Mouse (Mus musculus) urinary bladder, postnatal 14 days (tissue): ENCODE results near the gene Mbnl2.

Source experiments
- DNase-seq: peaks from one replicate; pipeline ENCODE4 v3.0.0; 2021; ENCODE audit warnings: low spot score

The Mbnl2 gene

DNA sequence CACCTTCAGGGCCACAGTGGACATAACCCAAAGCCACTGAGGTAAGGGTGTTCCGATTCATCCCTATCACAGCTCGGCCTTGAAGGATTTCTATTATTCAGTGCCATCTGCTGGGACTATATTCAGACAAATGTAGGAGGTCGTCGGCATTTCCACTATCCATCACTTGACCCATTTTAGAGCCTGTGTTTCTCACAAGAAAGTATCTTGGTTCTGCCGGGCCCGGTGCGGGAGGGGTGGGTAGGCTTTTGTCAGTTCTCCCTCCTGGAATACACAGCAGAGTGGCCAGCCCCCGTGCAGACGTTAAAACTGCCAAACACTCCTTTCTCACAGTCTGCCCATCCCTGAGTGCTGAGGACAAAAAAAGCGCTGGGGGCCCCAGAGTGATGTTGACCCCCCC is 134.4 kb downstream of the Mbnl2 start:
- DNase-seq: no peak

DNA sequence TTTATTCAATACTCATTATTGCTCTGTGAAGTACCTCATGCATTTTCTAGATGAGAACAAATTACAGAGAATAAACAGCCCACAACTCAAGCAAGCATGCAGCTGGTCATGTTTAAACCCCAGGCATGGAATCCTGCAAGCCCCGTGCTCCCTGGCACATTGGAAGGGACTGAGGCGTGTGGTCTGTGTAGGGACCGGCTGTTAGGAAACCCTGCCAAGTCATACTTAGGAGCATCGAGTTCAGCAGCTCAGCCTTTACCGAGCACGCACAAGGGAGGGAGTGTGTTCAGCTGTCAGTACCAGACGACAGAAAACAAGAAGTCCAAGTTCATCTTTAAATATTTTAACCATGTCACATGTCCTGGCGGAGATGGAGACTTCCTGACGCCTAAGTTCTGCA is 141.4 kb downstream of the Mbnl2 start:
- DNase-seq: no peak

DNA sequence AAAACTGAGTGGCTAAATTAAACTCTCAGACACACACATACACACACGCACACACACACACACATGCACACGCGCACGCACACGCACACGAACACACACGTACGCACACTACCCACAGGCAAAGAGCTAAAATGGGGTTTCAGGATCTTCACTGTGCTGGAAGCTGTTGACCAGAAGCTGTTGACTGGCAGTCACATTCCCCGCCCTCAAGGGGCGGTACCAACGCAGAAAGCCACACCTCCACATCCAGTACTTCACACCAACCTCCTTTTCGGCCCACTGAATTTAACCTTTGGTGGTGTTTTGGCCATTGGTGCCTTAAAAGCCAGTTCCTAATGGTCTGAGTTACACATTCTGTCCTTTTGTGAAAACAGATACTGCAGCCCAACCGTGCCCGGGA is 143.5 kb downstream of the Mbnl2 start:
- no peak for DNase-seq

DNA sequence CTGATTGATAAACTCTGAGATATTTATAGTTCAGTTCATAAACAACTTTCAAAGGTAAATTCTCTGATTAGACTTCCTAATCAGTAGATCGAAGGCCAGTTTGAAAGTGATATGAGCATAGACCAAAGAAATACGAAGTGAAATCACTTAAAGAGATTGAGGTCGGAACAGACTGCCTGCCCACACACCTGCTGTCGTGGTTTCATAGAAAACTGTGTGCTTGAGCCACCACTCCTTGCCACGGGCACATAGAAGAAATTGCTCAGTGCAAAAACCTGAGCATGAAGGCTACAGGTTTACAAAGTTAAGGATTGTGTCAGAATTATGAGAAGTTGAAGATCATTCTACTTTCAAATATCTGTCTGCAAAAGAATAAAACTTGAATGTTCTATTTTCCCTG is 153.0 kb downstream of the Mbnl2 start:
- DNase-seq: no peak

DNA sequence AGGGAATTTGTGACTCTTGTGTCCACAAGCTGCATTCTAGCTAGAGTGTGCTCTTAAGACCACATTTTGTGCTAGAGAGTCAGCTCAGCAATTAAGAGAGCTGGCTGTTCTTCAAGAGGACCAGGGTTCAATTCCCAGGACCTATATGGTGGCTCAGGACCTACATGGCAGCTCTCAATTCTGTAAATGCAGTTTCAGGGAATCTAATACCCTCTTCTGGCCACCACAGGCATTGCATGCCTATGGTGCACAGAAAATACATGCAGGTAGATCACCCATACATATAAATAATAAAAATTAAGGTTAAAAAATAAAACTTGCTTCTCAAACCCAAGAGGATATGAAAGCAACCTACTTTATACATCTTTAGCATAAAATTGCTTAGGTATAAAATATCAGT is 157.3 kb downstream of the Mbnl2 start:
- DNase-seq: no peak

DNA sequence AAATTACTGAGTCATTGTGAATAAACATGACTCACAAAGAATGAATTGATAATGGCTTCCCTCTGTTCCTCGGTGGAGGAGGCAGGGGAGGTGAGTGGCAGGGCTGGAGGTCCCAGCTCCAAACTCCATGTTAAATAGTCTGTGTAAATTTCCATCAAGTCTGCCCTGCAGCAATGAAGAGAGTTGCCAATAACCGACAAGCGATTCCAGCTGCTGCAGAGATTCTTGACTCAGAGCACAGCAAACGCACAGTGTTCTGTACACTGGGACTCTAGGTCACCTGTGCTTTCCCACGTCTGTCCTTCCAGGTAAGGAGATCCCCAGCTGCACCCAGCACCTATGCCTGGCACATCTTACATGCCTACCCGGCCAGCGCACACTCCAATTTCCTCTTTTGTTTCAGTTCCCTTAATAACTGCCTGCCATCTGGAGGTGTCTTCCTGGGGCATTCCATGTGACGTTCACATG is 158.5 kb downstream of the Mbnl2 start:
- DNase-seq: no peak

DNA sequence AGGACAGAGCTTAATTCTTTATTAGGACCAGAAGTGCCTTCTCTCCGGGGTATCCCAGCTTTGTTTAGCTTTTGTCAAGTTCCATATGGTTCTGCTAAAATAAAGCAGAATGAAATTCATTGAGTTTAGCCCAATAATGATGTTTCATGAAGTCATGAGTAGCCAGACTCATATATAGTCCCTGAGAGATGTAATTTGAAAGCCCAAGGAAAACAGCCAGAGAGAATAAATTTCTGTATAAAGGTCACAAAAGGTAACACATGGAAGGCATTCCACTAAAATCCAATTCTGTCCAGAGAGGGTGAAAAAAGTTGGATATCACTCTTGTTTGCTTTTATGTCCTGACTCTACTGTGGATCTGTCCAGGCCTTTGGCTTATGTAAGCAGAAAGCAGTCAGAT is 159.4 kb downstream of the Mbnl2 start:
- DNase-seq: no peak

DNA sequence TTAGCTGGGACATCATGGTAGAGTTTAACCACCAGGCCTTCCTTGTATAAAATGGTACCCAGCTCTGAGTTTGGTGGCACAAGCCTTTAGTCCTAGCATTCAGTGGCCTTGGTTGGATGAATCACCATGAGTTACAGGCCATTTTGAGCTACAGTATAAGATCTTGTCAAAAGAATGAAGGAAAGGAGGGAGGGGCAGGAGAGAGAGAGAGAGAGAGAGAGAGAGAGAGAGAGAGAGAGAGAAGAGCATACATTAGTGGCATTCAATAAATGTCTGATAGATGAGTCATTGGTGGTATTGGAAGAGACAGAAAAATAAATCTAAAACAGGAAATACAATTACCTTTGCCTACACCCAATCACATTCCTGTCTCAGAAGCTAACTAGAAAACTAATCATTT is 165.2 kb downstream of the Mbnl2 start:
- DNase-seq: no peak

DNA sequence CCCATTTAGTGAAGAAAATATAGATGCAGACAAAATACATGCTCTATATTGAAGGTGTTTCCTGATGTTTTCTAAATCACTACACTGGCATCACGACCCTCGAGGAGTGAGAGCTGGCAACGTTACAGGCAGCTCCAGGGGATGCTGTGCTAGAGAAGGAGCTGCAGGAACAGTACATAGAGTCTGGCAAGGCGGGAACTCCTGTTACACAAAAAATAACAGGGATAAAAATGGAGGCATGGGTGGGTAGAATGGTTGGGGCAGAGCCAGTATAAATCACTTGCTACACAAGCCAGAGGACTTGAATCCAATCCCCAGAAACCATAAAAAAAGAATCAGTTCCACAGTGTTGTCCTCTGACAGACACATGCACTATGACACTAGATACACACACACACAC is 165.8 kb downstream of the Mbnl2 start:
- DNase-seq: no peak

DNA sequence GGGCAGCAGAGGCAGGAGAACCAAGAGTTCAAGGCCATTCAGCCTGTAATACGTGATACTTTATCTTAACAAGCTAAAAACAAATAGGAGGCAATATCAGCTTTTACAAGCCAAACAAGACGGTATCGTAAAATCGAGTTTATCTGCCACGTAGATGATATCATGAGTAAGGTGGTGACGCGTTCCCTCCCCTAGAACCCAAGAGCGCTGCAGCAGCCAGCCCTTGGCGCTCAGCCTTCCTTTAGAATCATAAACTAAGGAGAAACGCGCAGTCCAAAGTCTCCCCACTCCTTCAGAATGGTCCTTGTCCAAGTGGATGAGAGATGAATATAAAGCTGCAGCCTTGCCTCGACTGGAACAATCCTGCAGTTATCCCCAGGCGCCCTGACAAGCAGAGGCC is 166.4 kb downstream of the Mbnl2 start:
- no peak for DNase-seq

DNA sequence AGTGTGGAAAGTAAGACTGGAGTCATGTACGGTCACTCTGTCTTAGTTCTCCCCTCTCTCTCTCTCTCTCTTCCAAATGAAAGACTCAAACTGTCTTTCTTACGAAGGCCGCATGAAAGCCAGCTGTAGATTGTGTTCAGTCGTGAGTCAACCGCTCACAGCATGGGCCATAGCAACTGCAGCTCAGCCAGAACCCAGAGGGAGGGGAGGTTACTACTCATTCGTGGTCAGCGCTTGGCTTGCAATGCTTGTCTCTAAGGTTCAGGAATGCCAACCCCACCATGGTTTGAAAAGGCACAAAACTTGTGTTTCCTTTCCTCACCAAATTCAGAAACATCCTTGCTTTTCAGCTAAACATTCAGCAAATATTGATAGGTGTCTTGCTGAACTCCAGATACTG is 178.8 kb downstream of the Mbnl2 start:
- DNase-seq: no peak

DNA sequence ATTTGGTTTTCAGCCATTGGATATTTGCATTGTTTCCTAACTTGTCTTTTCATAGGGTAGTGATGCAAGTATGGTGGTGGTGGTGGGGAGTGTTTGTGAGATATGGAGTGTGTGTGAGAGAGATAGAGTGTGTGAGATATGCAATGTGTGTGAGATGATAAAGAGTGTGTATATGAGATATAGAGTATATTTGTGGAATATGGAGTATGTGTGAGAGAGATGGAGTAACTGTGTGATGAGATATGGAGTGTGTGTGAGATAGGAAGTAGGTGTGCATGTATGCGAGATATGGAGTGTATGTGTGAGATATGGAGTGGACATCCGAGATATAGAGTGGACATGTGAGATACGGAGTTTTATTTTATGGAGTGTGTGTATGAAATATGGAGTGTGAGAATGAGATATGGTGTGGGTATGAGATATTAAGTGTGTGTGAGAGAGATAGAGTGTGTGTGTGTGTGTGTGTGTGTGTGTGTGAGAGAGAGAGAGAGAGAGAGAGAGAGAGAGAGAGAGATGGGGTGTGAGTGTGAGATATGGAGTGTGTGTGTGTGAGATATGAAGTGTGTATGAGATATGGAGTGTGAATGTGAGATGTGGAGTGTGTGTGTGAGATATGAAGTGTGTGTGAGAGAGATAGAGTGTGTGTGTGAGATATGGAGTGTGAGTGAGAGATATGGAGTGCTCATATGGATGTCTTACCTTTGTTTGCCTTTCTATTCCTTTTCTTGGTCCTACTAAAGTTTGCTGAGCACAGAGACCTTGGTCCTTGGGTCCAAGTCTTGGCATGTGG is 188.7 kb downstream of the Mbnl2 start:
- DNase-seq: no peak

DNA sequence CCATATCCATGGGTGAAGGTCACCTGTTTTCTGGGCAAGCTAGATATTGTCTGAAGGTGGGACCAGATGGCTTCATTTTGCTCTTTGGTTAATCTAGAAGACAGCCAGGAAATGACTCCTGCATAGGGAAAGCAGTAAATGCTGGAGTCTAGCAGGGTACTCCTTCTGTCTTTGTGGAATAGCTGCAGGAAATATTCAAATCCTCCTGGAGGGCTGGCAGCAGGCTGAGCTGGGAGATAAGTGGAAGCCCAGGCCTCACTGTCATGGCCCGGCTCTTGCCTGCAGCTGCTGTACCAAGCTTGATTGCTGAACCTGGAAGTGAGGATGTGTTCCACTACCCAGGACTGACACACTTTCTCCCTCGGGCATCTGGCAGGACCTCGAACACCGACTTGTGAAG is 191.3 kb downstream of the Mbnl2 start:
- DNase-seq: no peak

DNA sequence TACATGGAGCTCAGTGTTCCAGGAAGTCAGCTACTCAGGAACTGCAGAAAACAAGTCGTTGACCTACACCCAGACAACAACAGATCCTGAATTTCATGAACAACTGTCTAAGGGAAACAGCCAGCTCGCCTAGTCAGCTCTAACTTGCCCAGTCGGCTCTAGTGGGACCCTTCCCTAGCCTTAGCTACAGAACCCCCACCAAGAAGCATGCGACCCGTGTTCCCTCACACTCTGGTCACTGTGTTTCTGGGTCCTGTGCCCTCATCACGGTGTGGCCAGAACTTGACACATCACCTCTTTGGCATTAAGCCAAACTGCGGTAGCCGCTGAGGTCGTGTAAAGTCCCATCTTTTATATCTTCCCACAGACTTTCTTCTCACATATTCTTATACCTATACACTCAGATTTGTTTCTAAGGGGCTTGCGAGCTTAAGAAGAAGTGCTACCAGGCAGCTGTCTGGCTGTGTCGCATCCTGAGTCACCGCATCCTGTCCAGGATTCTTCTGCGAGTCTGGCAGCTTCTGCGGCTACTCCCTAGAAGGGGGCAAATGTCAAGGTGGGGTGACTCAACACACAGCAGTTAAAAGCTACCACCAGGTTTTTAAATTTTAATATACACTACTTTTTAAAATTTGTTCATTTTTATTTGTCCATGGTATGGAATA is 193.8 kb downstream of the Mbnl2 start:
- DNase-seq: no peak

DNA sequence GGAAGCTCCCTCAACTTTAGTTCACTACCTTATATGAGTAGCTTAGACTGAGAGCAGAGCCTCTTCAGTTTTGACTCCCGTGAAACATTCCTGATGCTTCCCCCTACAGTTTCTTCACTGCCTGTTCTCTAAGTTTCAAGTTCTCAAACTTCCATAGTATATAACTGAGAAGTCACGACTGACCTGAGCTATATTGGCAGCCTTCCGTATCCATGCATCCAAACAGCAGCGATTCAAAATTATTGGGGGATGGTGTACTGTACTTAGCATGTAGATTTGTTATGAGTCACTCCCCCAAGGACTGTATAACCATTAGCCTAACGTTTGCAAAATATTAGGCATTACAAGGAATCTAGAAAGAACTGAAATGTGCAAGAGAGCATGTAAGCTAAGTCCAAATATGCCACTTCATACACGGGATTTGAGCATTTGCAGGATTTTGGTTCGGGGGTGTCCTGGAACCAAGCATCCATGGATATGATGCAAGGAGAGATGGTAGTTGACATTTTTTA is 200.8 kb downstream of the Mbnl2 start:
- no peak for DNase-seq

DNA sequence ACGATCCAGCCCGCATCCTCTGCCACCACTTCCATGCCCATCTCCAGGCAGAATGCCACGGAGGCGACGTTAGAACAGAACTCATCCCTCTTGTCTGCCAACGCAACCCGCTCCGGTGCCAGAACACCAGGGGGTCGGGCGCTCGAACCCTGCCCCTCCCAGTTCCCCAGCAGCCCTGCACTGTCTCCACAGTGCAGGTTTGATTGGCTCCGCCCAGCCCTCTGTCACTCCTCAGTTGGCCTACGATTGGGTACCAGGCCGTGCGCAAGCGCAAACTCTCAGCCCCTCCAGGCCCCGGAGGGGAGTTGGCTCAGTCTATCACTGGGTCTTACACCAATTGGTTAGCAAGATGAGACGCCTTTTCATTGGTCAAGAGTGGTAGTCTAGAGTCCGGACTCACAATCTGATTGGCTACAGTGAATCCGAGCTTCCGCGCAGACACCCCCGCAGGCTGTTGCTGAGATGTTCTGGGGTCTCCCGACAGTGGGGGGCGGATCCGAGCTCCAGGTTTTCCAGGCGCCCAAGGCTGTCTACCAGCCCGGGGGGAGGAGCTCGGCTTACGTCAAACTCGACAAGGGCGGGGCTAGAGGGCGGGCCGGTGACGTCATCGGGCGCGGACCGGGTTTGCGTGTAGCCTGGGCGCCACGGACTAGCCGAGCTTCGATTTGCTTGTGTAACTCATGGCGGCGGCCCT is 202.0 kb downstream of the Mbnl2 start:
- DNase-seq: peak; percentile 98

DNA sequence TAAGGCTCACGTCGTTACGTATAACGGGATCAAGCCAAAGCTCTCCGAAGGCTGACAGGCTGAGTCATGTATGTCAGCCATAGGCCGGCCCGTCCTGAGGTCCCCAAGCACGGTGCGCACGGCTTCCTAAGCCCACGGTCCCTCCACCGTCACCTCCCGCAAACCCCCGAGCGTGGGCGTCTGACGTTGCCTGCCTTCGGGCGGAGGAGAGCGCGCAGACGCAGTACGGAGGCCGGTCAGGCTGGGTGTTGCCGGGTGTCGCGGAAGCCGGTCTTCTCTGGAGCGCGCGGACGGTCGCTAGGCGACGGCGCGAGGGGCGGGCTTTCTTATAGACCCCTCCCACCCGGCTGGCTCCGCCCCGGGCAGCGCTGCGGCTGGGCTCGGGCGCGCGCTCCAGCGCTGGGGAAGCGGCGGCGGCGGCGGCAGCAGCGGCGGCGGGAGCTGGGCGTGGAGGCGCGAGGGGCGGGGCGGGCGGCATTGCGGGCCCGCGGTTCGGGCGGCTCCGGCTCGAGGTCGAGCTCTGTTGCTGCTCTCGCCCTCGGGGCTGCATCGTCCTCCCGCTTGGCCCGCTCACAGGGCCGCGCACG is 202.6 kb downstream of the Mbnl2 start, which contains the start of gene Rap2a:
Gene Rap2a, plus strand, starts transcription at position 463 of the 587 bp plus-strand sequence.
- peak; percentile 97 for DNase-seq

DNA sequence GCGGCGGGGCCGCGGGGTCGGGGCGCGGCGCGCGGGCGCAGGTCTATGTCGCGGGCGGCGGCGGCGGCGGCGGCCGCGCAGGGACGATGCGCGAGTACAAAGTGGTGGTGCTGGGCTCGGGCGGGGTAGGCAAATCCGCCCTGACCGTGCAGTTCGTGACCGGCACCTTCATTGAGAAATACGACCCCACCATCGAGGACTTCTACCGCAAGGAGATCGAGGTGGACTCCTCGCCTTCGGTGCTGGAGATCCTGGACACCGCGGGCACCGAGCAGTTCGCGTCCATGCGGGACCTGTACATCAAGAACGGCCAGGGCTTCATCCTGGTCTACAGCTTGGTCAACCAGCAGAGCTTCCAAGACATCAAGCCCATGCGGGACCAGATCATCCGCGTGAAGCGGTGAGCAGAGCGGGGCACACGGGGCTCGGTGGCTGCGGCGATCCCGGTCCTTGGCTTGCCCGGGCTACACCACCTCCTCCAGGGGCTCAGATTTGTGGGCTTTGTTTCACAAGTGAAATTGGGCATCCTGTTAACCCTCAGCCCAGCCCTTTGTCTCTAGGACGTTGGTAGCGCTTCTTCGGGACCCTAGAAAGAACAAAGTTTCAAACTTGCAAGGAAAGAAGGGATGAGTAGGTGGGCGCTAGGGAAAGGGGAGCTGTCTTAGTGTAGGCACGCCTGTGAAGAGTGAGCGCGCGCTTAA is 203.3 kb downstream of the Mbnl2 start:
- peak; percentile 44 for DNase-seq

DNA sequence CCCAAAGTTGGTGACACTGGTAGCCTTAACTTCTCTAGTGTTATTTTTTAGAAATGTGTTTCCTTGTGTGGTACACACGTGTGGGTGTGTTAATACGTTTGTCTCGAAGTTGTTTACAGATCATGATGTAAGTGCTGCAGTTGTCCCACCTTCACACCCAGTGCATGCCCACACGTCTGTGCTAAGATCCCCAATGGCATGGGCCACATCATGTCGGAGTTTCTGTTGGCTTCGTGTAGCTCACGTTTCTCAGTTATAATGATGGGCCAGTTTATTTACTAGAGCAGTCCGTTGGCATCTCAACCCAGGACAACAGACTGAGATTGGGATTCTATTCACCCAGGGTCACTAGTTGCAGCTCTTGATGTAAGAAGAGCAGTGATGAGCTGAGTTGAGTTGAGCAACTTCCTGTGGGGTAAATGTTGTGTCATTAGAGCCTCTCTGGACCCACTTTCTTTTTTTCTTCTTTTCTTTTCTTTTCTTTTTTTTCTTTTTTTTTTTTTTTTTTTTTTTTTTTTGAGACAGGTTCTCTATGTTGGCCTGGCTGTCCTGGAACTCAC is 205.0 kb downstream of the Mbnl2 start:
- no peak for DNase-seq

DNA sequence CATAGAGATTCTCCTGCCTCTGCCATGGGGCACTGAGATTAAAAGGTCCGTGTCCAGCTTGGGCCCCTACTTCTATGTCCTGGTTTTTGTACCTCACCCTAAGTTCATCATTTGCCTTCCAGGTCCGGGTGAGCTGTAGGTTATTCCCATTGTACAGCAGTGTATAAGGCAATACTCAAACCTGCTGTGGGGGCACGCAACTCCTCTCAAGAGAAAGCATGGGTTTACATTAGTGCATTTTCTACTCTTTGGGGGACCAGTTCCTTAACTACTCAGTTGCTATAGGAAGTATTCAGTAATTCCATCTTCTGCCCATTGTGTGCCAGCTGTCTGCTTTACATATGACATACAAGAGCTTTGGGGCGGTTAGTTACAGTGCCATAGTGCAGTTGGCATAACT is 205.5 kb downstream of the Mbnl2 start:
- no peak for DNase-seq
